Mouse (Mus musculus) liver, embryonic 11.5 days (tissue): ENCODE measurements at regions not wholly inside any gene's neighbourhood (a gene's known extent, or its start where the extent isn't known, plus 50 kb on each side); places are given as distances from the start of the nearest gene placed in this dataset.

Experiments
- ATAC-seq: fragments of 200-750 bp; cut with Nextera tagmentation; replicated peaks from 2 replicates; pipeline ENCODE4 v1.8.0; 2017; ENCODE audit warnings: moderate number of reproducible peaks, mild to moderate bottlenecking, moderate TSS enrichment, moderate library complexity; ENCODE audit not compliant: low FRiP score
- DNase-seq: peaks from one replicate; pipeline ENCODE4 v3.0.0-alpha.2; 2017; ENCODE audit warnings: low spot score
- H3K27ac ChIP-seq: fragments of 300-500 bp; sonication (generic); 2 replicates; pipeline ENCODE4 v1.5.1; 2014; ENCODE audit warnings: mild to moderate bottlenecking, low read depth, low read length, control low read depth
- H3K27me3 ChIP-seq: fragments of 300-500 bp; sonication (generic); replicated peaks from 2 replicates; pipeline ENCODE4 v1.6.1; 2014; ENCODE audit warnings: low read length, mixed read lengths; ENCODE audit not compliant: control insufficient read depth, insufficient read depth
- H3K36me3 ChIP-seq: fragments of 300-500 bp; sonication (generic); 2 replicates; pipeline ENCODE4 v1.6.1; 2014; ENCODE audit warnings: mild to moderate bottlenecking, low read length, moderate library complexity, mixed read lengths; ENCODE audit not compliant: control insufficient read depth, insufficient read depth
- H3K4me1 ChIP-seq: fragments of 300-500 bp; sonication (generic); replicated peaks from 2 replicates; pipeline ENCODE4 v1.6.1; 2014; ENCODE audit warnings: low read length, mixed read lengths; ENCODE audit not compliant: control insufficient read depth, insufficient read depth
- H3K4me2 ChIP-seq: fragments of 300-500 bp; sonication (generic); 2 replicates; pipeline ENCODE4 v1.6.1; 2014; ENCODE audit warnings: mild to moderate bottlenecking, control low read depth, moderate library complexity
- H3K4me3 ChIP-seq: fragments of 300-500 bp; sonication (generic); 2 replicates; pipeline ENCODE4 v1.5.1; 2014; ENCODE audit warnings: low read depth, low read length, control low read depth
- H3K9ac ChIP-seq: fragments of 300-500 bp; sonication (generic); 2 replicates; pipeline ENCODE4 v1.6.1; 2014; ENCODE audit warnings: low read depth, low read length, control low read depth
- H3K9me3 ChIP-seq: fragments of 300-500 bp; sonication (generic); 2 replicates; pipeline ENCODE4 v1.6.1; 2016; ENCODE audit warnings: low read length, inconsistent platforms, mixed read lengths; ENCODE audit not compliant: control insufficient read depth
- WGBS: fragments of 180-500 bp; shearing (Covaris S2); extraction: QIAGEN DNeasy Blood & Tissue Kit; methylation state at CpG from one replicate; pipeline ENCODE4 v1.1.7; 2014; 5-methylcytosine and 5-hydroxymethylcytosine counted together

- H3K36me3 ChIP-seq: no peaks in the 10 kb centered on the region
- WGBS: 26% methylated on average over 10 of the region's 10 CpGs
- no peak overlapping the region for H3K4me2 ChIP-seq
- no peak overlapping the region for H3K27ac ChIP-seq
- ATAC-seq: no peak; the same call in 1 of the 2 replicates
- no peaks in the 10 kb centered on the region for H3K4me1 ChIP-seq
- no peak for DNase-seq
- no peak overlapping the region for H3K4me3 ChIP-seq
- H3K9me3 ChIP-seq: no peaks in the 10 kb centered on the region
- H3K27me3 ChIP-seq: no peaks in the 10 kb centered on the region
- no peak overlapping the region for H3K9ac ChIP-seq
Observed at GRCm38 (mm10) chr2:9593931-9594330, 287.1 kb upstream of the 4930412O13Rik start.

DNA sequence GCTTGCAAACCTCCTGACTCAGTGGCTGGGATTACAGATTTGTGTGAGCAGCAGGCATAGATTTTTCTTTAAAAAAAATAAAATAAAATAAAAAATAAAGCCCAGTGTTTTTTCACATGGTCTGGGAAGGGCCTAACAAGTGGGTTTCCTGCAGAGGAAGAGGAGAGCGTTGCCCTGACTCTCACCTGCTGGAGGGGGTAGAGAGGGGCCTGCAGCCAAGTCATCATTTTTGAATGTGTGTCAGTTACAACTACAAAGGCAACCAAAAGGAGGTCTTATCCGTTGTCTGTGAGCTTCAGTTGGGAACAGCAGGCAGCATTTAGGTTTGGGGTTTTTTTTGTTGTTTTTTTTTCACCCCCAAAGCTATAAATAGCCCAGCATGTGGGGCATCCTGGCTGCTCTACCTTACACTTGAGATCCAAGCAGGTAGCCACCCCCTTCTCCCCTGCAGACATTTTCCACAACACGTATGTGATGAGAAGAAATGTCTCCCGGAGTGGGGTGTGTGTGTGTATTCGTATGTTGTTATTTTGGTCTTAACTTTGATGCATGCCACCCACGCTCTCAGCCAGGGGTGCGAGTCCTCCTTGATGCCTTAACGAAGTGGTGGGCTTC, 285.7 kb upstream of the 4930412O13Rik start:
- Histone ChIP-seq H3K27ac (no peak overlapping the region), H3K4me2 (no peak overlapping the region), H3K9me3 (no peaks in the 10 kb centered on the region), H3K27me3 (no peaks in the 10 kb centered on the region), H3K9ac (no peak overlapping the region), H3K36me3 (no peaks in the 10 kb centered on the region), H3K4me3 (no peak overlapping the region), H3K4me1 (no peaks in the 10 kb centered on the region)
- WGBS: 72% methylated on average over 8 of the region's 8 CpGs
- DNase-seq (no peak), ATAC-seq (no peak)

- Histone ChIP-seq H3K27me3 (no peaks in the 10 kb centered on the region), H3K9ac (no peak overlapping the region), H3K4me2 (no peak overlapping the region), H3K4me1 (no peaks in the 10 kb centered on the region), H3K27ac (no peak overlapping the region), H3K36me3 (no peaks in the 10 kb centered on the region), H3K9me3 (no peaks in the 10 kb centered on the region), H3K4me3 (no peak overlapping the region)
- DNase-seq (no peak), ATAC-seq (no peak)
- WGBS: 77% methylated on average over 12 of the region's 12 CpGs
Observed at GRCm38 (mm10) chr2:9596135-9596534, 284.9 kb upstream of the 4930412O13Rik start.

GRCm38 (mm10) chr2:9604984-9605383, 276.1 kb upstream of the 4930412O13Rik start:
- DNase-seq: no peak
- Histone ChIP-seq H3K4me3 (no peak overlapping the region), H3K36me3 (no peaks in the 10 kb centered on the region), H3K4me2 (no peak overlapping the region), H3K27ac (no peak overlapping the region), H3K9ac (no peak overlapping the region), H3K27me3 (no peaks in the 10 kb centered on the region), H3K9me3 (no peaks in the 10 kb centered on the region), H3K4me1 (no peaks in the 10 kb centered on the region)
- ATAC-seq: no peak
- 85% methylated on average over 6 of the region's 6 CpGs for WGBS

GRCm38 (mm10) chr2:9607547-9607946, 273.5 kb upstream of the 4930412O13Rik start:
- Histone ChIP-seq H3K27me3 (no peaks in the 10 kb centered on the region), H3K4me1 (no peaks in the 10 kb centered on the region), H3K27ac (no peak overlapping the region), H3K4me3 (no peak overlapping the region), H3K9ac (no peak overlapping the region), H3K9me3 (no peaks in the 10 kb centered on the region), H3K4me2 (no peak overlapping the region), H3K36me3 (no peaks in the 10 kb centered on the region)
- 57% methylated on average over 2 of the region's 2 CpGs for WGBS
- ATAC-seq (no peak), DNase-seq (no peak)

DNA sequence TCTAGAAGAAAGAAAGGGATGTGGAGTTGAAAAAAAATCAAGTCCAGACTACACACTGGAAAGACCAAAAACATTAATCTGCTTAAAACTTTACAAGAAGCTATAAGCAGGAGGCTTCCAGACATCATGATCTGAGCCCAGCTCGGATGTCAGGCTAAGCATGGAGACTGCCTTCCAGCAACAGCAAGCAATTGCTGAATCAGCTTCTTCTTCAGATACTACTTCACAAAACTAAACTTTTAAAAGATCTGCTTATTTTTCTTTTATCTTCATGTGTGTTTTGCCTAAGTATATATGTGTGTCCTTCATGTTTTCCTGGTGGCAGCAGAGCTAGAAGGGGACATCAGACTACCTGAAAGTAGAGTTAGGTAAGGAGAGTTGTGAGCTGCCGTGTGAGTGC, 266.6 kb upstream of the 4930412O13Rik start:
- H3K4me3 ChIP-seq: no peak overlapping the region
- no peak overlapping the region for H3K4me2 ChIP-seq
- DNase-seq: no peak
- H3K36me3 ChIP-seq: no peaks in the 10 kb centered on the region
- H3K4me1 ChIP-seq: no peaks in the 10 kb centered on the region
- H3K27ac ChIP-seq: no peak overlapping the region
- no peak for ATAC-seq
- 61% methylated on average over 2 of the region's 2 CpGs for WGBS
- H3K9me3 ChIP-seq: no peaks in the 10 kb centered on the region
- no peak overlapping the region for H3K9ac ChIP-seq
- no peaks in the 10 kb centered on the region for H3K27me3 ChIP-seq

GRCm38 (mm10) chr2:9616292-9616691, 264.8 kb upstream of the 4930412O13Rik start:
- Histone ChIP-seq H3K9ac (no peak overlapping the region), H3K27me3 (no peaks in the 10 kb centered on the region), H3K4me2 (no peak overlapping the region), H3K9me3 (no peaks in the 10 kb centered on the region), H3K4me1 (no peaks in the 10 kb centered on the region), H3K36me3 (no peaks in the 10 kb centered on the region), H3K4me3 (no peak overlapping the region), H3K27ac (no peak overlapping the region)
- ATAC-seq (no peak), DNase-seq (no peak)
- 78% methylated on average over 5 of the region's 5 CpGs for WGBS

GRCm38 (mm10) chr2:9620303-9621244, 260.5 kb upstream of the 4930412O13Rik start:
- no peak overlapping the region for H3K4me2 ChIP-seq
- H3K27me3 ChIP-seq: no peaks in the 10 kb centered on the region
- no peak overlapping the region for H3K4me3 ChIP-seq
- H3K27ac ChIP-seq: no peak overlapping the region
- no peaks in the 10 kb centered on the region for H3K36me3 ChIP-seq
- no peak overlapping the region for H3K9ac ChIP-seq
- ATAC-seq: no peak
- WGBS: 80% methylated on average over 21 of the region's 21 CpGs
- no peak for DNase-seq
- no peaks in the 10 kb centered on the region for H3K9me3 ChIP-seq
- no peaks in the 10 kb centered on the region for H3K4me1 ChIP-seq

- Histone ChIP-seq H3K36me3 (no peaks in the 10 kb centered on the region), H3K9ac (no peak overlapping the region), H3K4me1 (no peaks in the 10 kb centered on the region), H3K4me2 (no peak overlapping the region), H3K4me3 (no peak overlapping the region), H3K27ac (no peak overlapping the region), H3K27me3 (no peaks in the 10 kb centered on the region; the same call in 1 of the 2 replicates), H3K9me3 (no peaks in the 10 kb centered on the region)
- ATAC-seq (no peak), DNase-seq (no peak)
- 75% methylated on average over 2 of the region's 2 CpGs for WGBS
Observed at GRCm38 (mm10) chr2:9623702-9624101, 257.4 kb upstream of the 4930412O13Rik start.
